Mouse (Mus musculus) right cerebral cortex, postnatal 36 days (tissue): Measurements from ENCODE around the gene Prkcd.

Source experiments
- DNase-seq, 2 experiments: peaks; one replicate each; pipeline ENCODE4 v3.0.0; 2022; ENCODE audit warnings: low spot score in 2 of 2, mixed read lengths in 1 of 2

Gene Prkcd

GRCm38 (mm10) chr14:30575791-30576190 is 50.2 kb downstream of the Prkcd start:
- no peak for DNase-seq

GRCm38 (mm10) chr14:30573983-30574584 is 51.9 kb downstream of the Prkcd start:
- DNase-seq: peak; percentile 48 to 58

- DNase-seq: no peak
Measured at GRCm38 (mm10) chr14:30573235-30573634, 52.8 kb downstream of the Prkcd start.

GRCm38 (mm10) chr14:30572253-30572652 is 53.8 kb downstream of the Prkcd start:
- no peak for DNase-seq

- DNase-seq: no peak
Measured at GRCm38 (mm10) chr14:30570303-30570702, 55.7 kb downstream of the Prkcd start.

- no peak for DNase-seq
Measured at GRCm38 (mm10) chr14:30568016-30568415, 58.0 kb downstream of the Prkcd start.

- DNase-seq: no peak
Measured at GRCm38 (mm10) chr14:30566317-30566716, 59.7 kb downstream of the Prkcd start.

GRCm38 (mm10) chr14:30564451-30564850 is 61.6 kb downstream of the Prkcd start:
- peak in 1 of 2 experiments; percentile 25 for DNase-seq

GRCm38 (mm10) chr14:30562343-30562742 is 63.7 kb downstream of the Prkcd start:
- DNase-seq: no peak

GRCm38 (mm10) chr14:30561470-30562187 is 64.4 kb downstream of the Prkcd start:
- no peak for DNase-seq

GRCm38 (mm10) chr14:30560803-30561389 is 65.1 kb downstream of the Prkcd start:
- DNase-seq: no peak

- DNase-seq: no peak
Measured at GRCm38 (mm10) chr14:30559321-30559850, 66.6 kb downstream of the Prkcd start.

- no peak for DNase-seq
Measured at GRCm38 (mm10) chr14:30557730-30558129, 68.3 kb downstream of the Prkcd start.

- no peak for DNase-seq
Measured at GRCm38 (mm10) chr14:30556651-30557050, 69.4 kb downstream of the Prkcd start.

GRCm38 (mm10) chr14:30553185-30553584 is 72.8 kb downstream of the Prkcd start:
- DNase-seq: no peak

- no peak for DNase-seq
Measured at GRCm38 (mm10) chr14:30551981-30552380, 74.0 kb downstream of the Prkcd start.

GRCm38 (mm10) chr14:30551509-30551908 is 74.5 kb downstream of the Prkcd start:
- DNase-seq: no peak

- no peak for DNase-seq
Measured at GRCm38 (mm10) chr14:30550232-30551070, 75.6 kb downstream of the Prkcd start.

GRCm38 (mm10) chr14:30549777-30550149 is 76.2 kb downstream of the Prkcd start:
- DNase-seq: no peak

GRCm38 (mm10) chr14:30548965-30549776 is 76.8 kb downstream of the Prkcd start:
- DNase-seq: peak; percentile 87

GRCm38 (mm10) chr14:30548131-30548720 is 77.8 kb downstream of the Prkcd start, which contains the start of gene Tkt:
Gene Tkt, plus strand, starts transcription at chr14:30548359.
- DNase-seq: peak; percentile 72 to 75
